Mouse (Mus musculus): ENCODE data around the gene Poldip3.

The Poldip3 gene

DNA sequence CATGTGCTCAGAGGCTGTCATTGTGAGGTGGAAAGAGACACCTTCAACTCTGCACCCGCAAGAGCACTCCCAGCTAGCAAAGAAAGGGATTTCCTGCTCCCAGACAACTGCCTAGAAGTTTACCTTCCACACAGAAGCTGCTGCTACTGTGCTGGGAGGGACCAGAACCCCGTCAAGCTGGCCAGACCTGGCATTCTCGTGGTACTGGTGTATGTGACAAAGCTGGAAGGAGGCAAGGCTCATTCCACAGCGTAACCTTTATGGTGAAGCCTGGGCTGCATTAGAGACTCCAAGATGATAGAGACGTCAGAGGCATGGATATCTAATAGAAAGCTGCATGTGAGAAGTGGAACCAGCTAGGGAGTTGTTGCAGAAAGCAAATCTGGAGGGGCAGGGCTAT, 24.6 kb downstream of the Poldip3 start:
- no peak for DNase-seq

DNA sequence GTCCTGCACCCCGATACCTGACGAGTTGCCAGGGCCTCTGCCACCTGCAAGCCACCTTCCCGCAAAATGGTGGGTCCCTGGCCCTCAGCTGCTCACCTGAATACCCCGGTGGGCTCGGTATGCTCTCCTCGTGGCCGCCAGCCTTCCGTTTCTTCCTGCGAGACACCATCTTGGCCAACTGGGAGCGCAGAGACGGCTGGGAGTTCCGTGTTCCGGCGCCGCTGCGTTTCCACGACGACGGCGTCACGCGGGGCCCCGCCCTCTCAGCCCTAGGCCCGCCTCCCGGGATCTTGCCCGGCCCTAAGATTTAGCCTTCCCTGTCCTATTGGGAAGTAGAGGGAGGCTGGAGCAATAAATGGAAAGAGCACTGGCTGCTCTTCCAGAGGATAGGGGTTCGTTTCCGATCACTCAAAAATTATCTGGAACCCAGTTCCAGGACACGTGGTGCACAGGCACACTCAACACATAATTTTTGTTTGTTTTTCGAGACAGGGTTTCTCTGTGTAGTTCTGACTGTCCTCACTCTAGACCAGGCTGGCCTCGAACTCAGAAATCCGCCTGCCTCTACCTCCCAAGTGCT, 26.5 kb downstream of the Poldip3 start, which contains the start of gene Rrp7a:
Gene Rrp7a, minus strand, starts transcription at position 236 of the 580 bp plus-strand sequence.
- peak; percentile 96 for DNase-seq

DNA sequence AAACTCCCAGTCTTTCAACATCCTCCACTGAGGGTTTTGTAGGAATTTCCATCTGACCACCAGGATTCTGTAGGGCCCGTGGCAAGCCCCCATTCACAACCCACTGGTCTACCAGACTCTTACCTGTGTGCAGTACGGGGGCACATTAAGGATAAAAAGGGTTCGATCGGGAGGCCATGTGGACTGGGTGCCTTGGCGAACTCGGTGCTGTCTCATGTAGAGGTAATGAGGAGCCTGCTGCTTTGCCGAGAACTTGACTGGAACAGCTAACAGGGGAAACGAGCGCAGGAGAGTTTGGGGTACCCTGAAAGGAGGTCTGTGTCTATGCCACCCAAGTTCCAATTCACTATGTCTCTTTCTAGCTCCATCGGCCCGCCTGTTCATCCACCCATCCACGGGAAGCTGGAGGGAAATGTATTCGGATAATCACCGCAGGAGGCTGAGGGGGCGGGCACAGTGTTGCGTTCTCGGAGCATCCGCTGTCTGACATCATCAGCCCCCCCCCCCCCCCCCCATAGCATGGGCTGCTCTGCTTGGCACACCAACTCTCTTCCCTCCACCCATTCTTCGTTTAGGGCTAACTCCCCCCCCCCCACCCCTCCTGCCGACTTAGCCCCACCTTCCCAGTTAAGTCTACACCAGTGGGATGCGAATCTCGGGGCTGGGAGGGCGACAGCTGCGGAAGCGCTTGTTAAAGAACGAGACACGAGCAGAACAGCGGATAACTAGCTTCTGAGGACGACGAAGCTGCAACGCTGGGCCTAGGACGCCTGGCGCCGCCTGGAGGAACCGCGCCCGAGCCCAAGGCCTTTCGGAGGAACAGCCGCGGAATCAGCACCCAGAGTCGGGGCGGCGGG, 27.2 kb downstream of the Poldip3 start:
- peak; percentile 54 for DNase-seq

DNA sequence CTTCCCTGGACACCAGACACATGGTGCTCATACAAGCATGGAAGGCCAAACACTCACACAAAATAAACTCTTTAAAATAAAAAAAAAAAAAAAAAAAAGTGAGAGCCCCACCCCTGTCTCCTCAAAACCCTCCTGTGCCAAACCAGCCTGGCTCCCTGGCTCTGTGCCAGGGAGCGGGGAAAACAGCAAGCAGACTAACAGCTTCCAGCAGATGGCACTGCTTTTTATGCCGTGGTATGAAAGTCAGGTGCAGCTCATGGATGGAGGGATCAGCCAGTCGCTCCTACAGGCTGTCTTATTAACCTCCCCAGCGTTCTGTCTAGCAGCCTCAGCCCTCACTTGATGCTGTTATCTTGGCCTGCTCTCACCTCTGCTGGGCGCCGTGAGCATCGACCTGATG, 30.8 kb downstream of the Poldip3 start:
- peak; percentile 55 for DNase-seq

DNA sequence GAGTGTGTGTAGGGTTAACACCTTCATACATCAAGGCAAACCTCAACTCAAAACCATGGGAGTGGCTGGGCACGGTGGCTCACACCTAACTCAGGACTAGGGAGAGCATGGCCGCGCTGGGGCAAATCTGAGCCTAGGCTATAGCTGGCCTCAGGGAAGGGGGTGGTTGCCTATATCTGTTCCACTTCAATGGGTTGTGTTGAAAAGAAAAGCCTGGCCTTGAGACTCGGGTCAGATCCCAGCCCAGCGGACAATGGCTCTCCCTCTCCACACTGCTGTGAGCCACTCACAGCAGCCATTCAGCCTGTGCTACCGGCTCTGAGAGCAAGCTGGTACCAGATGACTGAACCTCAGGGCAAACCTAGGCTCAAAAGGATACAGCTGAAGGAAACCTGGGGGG, 34.1 kb downstream of the Poldip3 start:
- no peak for DNase-seq

DNA sequence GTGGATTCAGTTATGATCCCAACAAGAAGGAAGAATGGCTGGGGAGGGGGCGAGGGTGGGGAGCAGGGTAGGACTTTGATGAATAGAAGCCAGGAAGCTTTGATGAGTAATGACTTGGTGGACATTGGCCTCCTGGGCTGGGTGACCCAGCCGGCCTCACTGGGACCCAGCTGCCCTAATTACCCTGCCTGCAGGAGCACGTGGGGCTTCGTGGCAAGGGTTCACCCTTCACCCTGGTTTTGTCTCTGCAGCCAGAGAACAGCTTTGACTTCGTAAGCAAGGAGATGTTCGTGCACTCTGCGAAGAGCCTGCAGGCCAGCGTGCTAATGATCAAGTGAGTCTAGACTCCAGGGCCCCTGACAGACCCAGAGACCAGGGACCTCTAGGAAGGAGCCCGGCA, 35.1 kb downstream of the Poldip3 start:
- DNase-seq = no peak

DNA sequence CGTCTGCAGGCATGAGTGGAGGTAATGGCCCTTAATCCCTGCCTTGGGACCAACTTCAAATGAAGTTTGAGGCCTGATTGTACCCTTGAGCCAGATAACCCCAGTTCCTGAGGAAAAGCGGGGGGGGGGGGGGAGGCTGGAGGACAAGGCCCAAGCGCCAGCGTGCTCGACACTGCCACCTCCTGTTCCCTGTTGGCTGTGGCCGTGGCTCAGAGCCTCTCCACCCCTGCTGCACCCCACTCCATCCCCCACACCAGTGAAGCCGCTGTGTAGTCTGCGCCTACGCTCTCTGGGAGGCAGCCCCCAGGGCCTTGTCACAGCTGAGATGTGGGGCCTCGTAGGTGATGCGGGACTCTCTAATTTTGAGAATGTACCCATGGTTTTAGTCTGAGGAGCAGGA, 36.3 kb downstream of the Poldip3 start:
- peak; percentile 81 for DNase-seq

DNA sequence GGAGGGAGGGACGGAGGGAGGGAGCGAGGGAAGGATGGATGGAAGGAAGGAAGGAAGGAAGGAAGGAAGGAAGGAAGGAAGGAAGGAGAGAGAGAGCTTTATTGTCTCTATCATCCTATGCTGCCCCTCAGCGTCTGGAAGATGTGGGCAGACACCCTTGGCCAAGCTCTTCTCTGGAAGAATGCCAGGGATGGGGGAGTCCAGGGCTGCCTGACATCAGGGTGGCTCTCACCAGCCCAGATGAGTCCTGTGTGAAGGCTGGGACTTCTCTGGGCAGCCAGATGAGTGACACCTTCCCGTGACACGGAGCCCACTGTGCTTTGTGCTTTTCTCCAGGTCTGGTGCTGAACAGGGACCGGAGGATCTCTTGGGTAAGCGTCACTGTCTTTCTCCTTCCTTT, 37.3 kb downstream of the Poldip3 start:
- DNase-seq = no peak

DNA sequence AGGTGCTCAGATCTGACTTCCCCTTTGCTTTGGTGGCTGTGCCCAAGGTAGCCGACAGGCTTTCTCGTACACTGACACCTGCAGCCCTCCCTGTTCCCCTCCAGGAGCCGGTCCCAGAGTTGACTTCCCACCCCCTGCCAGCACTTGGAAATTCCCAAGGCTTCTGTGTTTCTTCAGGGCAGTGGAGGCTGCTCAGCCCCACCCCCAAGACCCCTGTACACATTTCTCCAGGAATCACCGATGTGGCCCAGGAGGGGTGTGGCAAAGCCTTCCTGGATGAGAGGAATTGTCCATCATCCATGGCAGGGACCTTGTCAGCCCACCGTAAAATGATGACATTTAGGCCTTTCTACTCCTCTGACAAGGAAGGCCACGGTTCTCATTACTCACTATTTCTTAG, 37.9 kb downstream of the Poldip3 start:
- DNase-seq = no peak

DNA sequence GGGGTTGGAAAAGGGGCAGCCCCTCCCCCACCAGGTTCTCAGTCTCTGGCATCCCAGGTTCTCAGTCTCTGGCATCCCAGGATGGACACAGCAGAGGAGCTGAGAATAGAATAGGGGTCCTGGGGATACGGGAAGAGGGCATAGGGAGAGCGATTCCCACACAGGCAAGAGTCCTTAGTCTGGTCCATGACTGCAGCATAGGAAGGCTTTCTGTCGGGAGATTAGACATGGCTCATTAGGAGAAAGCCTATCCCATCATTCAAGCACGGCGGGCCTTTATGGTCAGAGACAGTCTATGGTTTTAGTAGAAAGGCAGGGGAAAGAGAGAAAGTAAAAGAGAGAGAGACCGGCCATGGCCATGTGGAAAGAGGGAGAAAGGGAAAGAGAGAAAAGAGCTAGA, 41.4 kb downstream of the Poldip3 start:
- DNase-seq = no peak

DNA sequence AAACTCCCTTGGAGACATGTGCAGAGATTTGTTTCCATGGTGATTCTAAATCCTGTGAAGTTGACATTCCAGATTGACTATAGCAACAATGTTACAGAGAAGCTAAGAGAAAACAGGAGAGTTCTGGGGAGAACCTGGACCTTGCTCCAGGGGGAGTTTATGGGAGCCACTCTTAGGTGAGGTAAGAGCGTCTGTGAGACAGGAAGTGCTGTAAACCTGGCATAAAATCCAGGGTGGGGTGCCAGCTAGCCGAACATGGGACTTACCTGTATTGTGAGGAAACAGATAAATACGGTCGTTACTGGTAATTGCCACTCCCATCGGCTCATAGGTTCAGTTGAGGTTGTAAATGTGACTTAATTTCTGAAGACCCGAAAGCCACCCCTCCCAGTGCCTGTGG, 42.8 kb downstream of the Poldip3 start:
- DNase-seq = no peak

DNA sequence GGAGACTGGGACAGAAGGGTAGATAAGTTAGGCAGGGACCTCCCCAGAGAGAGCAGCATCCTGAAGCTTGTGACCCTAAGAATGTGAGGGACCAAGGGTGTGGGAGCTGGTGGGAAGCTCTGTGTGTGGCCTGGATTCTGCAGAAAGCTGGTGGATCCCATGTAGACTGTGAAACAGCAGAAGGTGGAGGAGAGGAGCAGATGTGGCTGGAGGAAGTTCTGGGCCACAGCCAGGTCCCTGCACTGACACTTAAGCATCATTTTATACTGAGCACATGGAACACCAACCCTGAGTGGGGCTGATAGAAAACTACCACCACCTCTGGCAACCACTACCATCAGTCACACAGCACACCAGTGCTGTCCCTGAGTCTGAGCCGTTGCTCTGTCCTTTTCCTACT, 46.1 kb downstream of the Poldip3 start:
- DNase-seq = no peak

DNA sequence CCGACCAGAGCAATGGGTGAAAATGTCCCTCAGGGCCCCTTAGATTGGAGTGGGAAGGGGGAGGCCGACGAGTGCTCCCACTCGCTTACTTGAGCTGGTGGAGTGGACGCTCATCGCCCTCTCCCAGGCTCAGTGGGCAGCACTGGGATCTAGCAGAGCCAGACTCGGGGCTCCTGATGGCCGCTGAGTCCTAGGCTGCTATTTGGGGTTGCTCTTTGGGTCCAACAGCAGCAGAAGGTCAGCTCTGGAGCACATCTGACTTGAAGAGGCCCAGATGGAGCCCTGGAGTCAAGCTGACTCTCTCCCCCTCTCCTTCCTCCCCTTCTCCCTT, 48.9 kb downstream of the Poldip3 start:
- DNase-seq = no peak

DNA sequence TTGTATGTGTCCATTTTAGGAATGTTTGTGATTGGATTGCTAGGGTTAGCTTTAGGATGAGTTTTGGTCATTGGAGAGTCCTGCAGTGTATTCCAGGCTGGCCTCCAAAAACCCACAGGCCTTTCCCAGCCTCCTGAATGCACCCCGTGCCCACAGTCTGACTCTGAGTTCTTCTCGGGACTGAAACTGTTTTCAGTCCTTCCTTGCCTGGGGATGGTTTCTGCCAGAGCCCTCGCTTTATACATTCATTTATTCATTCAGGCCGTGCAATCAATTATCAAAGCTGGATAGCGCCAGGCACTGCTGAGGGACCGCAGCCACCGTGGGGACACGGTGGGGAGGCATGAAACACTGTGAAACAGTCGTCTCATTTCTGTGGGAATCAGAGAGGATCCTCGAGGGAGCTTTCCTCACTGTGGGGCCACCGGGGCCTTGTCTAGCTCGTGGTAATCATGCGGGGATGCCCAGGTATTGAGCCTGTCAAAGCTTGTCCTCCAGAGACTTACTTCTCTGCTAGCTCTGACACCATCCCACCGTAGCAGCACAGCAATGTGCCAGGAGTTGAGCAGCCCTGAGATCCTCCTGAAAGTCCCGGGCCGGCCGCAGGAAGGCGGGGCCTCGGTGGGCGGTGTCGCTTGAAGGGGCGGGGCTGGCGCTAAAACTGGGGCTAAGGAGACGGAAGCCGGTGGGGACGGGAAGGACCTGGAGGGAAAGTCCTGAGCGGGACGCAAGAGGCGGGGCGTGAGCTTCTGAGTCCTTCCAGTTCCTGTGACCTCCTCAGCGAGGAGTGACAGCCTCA, 49.5 kb downstream of the Poldip3 start:
- DNase-seq = peak; percentile 96

DNA sequence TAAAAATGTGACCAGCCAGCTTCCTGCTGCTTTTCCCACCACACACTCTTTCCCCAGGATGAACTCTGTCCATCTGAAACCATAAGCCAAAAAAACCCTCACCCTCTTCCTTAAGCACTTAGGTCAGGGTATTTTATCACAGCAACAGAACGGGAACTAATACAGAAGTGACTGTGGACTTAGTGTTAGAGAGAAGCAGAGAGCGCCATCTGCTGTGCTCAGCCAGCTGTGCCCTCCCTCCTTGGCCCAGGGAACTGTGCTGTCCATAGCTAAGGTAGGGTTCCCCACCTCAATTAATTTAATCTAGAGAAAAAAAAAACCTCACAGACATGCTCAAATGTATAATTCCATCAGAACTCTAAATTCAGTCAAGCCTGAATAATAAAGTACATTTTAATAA, 53.2 kb downstream of the Poldip3 start:
- peak; percentile 17 for DNase-seq

DNA sequence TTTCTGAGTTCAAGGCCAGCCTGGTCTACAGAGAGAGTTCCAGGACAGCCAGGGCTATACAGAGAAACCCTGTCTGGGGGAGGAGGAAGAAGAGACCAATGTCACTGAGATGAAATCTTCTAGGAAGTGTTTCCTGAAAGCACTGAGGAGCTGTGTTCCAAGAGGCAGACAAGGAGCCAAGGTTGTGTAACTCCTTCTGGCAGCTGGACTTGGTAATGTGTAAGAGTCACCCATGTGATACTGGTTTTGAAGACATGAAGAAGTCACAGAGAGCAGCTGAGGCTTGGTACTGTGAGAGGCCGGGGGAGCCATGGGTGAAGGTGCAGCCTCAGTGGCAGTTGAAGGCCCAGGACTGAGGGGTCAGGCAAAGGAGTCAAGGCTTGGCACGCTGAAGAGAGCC, 55.5 kb downstream of the Poldip3 start:
- DNase-seq = peak; percentile 73

DNA sequence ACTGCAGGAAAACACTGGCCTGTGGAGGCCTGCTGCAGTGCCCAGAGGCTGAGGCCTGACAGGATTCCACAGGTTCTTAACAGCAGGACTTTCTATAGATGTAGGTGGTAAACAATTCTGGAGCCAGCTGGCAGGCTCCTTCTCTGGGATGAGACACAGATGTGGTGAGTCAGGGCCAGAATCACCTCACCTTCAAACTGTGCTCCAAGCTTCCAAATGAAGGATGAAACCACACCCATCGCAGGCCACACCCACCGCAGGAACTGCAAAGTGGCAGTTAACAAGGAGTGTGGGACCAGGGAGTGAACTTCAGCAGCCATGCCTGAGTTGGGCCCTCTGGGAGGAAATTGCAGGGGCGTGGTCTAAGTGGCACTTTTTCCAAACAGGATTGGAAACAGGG, 58.3 kb downstream of the Poldip3 start:
- no peak for DNase-seq

DNA sequence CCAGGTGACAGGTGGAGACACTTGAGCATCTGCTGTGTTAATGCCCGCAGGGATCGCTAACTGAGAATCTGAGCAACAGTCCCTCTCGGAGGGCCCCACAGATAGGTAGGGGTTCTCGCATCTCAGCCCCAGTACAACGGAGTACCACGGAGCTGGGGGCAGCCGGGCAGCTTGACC, 59.9 kb downstream of the Poldip3 start, which contains the start of gene Serhl:
Gene Serhl, plus strand, starts transcription at position 78 of the 177 bp plus-strand sequence.
- DNase-seq = no peak

DNA sequence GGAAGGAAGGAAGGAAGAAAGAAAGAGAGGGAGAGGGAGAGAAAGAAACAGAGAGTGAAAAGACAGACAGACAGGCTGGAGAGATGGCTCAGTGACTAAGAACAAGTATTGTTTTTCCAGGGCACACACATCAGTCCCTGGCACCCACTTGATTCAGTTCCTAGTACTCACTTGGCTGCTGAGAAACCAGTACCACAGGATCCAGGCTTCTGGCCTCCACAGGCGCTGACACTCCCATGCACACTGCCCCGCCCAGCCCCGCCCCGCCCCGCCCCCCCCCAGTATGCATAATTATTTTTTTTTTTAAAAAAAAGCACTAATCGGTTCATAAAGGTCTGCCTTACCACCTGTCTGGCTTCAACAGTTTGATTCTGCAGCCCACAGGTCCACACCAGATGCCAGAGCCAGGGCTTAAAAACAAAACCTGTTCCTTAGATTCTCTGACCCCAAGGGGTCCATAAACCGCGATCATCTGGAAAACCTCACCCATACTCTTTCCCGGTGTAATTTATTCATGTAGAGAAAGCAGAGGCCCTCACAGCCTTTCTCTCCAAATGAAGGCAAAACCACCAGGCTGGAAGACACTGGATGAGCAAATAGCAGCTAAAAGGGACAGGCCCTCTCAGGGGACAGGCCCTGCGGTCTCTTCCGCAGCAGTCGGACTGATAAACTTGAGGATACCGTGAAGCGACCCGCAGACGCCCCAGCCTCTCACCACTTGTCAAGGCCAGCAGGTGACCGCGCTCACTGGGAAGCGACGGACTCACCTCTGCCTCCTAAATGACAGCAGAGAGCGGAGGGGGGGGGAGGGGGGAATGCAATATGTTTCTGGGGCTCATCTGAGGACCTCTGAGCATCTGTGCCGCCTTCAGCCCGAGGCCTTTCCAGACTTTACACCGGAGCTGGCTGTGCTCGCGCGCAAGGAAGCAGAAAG, 60.4 kb downstream of the Poldip3 start:
- no peak for DNase-seq

DNA sequence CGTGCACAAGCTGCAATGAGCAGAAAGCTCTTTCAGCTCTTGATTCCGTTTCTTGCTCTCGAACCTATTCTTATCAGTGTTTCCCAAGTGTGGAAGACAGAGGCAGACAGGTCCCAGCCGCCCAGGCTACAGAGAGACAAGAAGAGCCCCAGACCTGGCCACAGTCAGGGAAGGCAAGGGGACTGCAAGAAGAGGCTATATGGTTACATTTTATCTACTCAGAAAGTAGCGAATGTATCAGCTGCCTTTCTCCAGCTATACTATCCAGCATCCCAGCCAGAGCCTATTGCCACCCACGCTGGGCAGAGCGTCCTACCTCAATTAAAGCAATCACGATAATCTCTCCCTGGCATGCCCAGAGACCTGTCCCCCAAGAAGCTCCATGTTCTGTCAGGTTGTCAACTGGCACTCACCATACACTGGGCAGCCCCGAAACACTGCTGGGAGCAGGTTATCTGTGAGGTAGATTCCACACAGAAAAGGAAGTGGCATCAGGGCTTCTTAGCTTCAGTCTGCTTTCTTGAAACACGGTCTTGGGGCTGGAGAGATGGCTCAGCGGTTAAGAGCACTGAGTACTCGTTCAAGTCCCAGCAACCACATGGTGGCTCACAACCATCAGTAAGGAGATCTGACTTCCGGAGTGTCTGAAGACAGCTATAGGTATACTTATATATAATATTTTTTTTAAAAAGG, 62.4 kb downstream of the Poldip3 start:
- no peak for DNase-seq

DNA sequence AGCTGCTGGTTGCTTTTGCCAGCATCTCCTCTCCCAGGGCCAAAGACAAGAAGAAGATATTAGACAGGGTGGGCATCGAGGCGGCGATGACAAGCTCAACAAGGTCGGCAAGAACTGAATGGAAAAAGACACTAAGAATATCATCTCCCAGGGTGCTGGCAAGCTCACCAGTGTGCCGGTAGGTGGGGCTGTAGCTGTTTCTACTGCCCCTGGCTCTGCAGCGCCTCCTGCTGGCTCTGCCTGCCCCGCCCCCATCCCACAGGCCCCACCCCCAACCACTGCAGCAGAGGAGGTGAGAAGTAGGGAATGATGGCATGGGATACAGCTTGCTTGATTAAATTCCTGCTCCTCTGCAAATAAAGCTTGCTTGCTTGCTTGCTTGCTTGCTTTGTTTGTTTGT, 63.3 kb downstream of the Poldip3 start:
- DNase-seq = peak; percentile 49

DNA sequence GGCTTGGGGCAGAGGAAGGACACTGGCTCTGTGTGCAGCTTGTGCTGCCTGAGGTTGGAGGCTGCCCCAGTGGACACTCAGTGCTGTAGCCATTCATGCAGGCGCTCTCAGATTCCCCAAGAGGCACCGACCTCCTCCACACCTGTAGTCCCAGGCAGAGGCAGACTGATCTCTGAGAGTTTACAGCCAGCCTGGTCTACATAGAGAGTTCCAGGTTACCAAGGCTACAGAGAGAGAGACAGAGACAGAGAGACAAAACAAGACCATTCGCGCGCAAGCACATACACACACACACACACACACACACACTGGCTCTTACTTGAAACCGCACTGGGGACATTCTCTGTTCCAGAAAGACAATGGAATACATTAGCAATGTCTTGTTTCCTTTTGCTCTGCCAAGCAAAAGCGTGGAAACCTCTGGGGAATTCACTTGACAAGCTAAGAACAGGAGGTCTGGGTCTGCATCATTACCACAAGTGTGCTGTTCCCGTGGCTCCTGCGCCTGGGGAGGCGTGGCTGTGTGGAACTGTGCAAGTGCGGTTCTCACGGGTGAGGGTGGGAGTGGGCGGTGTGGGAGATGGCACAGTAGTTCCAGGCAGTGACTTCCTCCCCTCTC, 65.1 kb downstream of the Poldip3 start:
- no peak for DNase-seq
